Mouse (Mus musculus) neural tube, embryonic 11.5 days (tissue): Measurements from ENCODE around the gene Cd320. TPM values are rescaled to one million over a fixed set of nuclear protein-coding genes. Genes with fewer than 3 reads are reported as not detected.
A peak's percentile ranks its signal among the peaks of the same experiment; 100 is the strongest.
"Not testable (repeated sequence)": the region's sequence is repeated elsewhere in the genome, so short reads cannot be mapped to it uniquely, and the experiment has no call there.

Experiments used
- ATAC-seq: fragments of 200-750 bp; cut with Nextera tagmentation; 2 replicates; pipeline ENCODE4 v1.8.0; 2017; ENCODE audit warnings: moderate number of reproducible peaks, mild to moderate bottlenecking, moderate TSS enrichment, moderate library complexity; ENCODE audit not compliant: insufficient read depth, low FRiP score, low TSS enrichment
- DNase-seq: peaks from one replicate; pipeline ENCODE4 v3.0.0-alpha.2; 2015; ENCODE audit warnings: low spot score
- H3K27ac ChIP-seq: fragments of 300-500 bp; sonication (generic); 2 replicates; pipeline ENCODE4 v1.5.1; 2014; ENCODE audit warnings: low read depth, mild to moderate bottlenecking, low read length
- H3K27me3 ChIP-seq: fragments of 300-500 bp; sonication (generic); 2 replicates; pipeline ENCODE4 v1.6.1; 2014; ENCODE audit warnings: mild to moderate bottlenecking, low read length, mixed read lengths; ENCODE audit not compliant: control insufficient read depth, insufficient read depth
- H3K36me3 ChIP-seq: fragments of 300-500 bp; sonication (generic); 2 replicates; pipeline ENCODE4 v1.6.1; 2014; ENCODE audit warnings: mild to moderate bottlenecking, low read length, moderate library complexity, mixed read lengths; ENCODE audit not compliant: control insufficient read depth, insufficient read depth
- H3K4me1 ChIP-seq: fragments of 300-500 bp; sonication (generic); 2 replicates; pipeline ENCODE4 v1.6.1; 2014; ENCODE audit warnings: low read length, mixed read lengths; ENCODE audit not compliant: control insufficient read depth, insufficient read depth
- H3K4me2 ChIP-seq: fragments of 300-500 bp; sonication (generic); 2 replicates; pipeline ENCODE4 v1.6.1; 2014; ENCODE audit warnings: low read depth, mild to moderate bottlenecking, moderate library complexity
- H3K4me3 ChIP-seq: fragments of 300-500 bp; sonication (generic); 2 replicates; pipeline ENCODE4 v1.5.1; 2014; ENCODE audit warnings: low read depth, low read length
- H3K9ac ChIP-seq: fragments of 300-500 bp; sonication (generic); 2 replicates; pipeline ENCODE4 v1.6.1; 2014; ENCODE audit warnings: mild to moderate bottlenecking, low read length
- H3K9me3 ChIP-seq: fragments of 300-500 bp; sonication (generic); 2 replicates; pipeline ENCODE4 v1.6.1; 2016; ENCODE audit warnings: low read length; ENCODE audit not compliant: control insufficient read depth
- WGBS: fragments of 180-500 bp; shearing (Covaris S2); extraction: QIAGEN DNeasy Blood & Tissue Kit; methylation state at CpG from one replicate; pipeline ENCODE4 v1.1.7; 2014; 5-methylcytosine and 5-hydroxymethylcytosine counted together
- polyA plus RNA-seq: library from polyadenylated mRNA; unstranded; fragments of >200 nt; fragmentation: Nextera tagmentation; extraction: Ambion mirVana; gene quantifications from 2 replicates; pipeline ENCODE4 v1.2.1, GENCODE M21; 2014

The Cd320 gene
- polyA plus RNA-seq, 1 experiment from 2014 or later: 79.1 TPM

GRCm38 (mm10) chr17:33822436-33822959, 20.4 kb upstream of the Cd320 start:
- H3K27ac ChIP-seq: no peak overlapping the region
- DNase-seq (no peak), ATAC-seq (no peak)
- peaks cover 19% of the 10 kb centered on the region for H3K4me1 ChIP-seq
- no peaks in the 10 kb centered on the region for H3K27me3 ChIP-seq
- H3K4me3 ChIP-seq: no peak overlapping the region
- H3K9me3 ChIP-seq: no peaks in the 10 kb centered on the region
- H3K36me3 ChIP-seq: peaks cover 9% of the 10 kb centered on the region
- 80% methylated on average over 1 of the region's 1 CpGs for WGBS
- H3K9ac ChIP-seq: no peak overlapping the region
- H3K4me2 ChIP-seq: no peak overlapping the region

DNA sequence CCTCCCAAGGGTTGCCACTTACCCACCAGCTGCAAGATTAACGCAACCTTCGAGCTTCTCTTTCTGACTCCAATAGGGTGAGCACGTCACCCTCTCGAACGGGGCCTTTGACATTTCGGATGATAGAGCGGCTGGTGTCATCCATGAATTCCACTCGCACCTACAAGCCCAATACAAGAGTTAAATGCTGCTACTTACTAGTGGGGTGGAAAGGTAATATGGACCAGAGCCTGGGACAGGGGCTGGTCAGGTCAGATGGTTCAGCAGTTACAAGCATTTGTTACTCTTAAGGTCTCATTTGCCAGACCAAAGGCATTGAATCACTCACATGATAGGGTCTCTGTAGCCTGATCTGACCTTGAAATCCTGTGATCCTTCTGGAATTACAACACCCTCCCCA, 19.7 kb upstream of the Cd320 start:
- 79% methylated on average over 8 of the region's 8 CpGs for WGBS
- DNase-seq: not testable (repeated sequence)

GRCm38 (mm10) chr17:33824084-33824996, 18.6 kb upstream of the Cd320 start, which contains the start of the genes Rps28 and Ndufa7:
Gene Rps28, minus strand, starts transcription at chr17:33824562.
Gene Ndufa7, plus strand, starts transcription at chr17:33824572.
- Histone ChIP-seq H3K36me3 (peaks cover 9% of the 10 kb centered on the region), H3K4me1 (peaks cover 10% of the 10 kb centered on the region; the same call in 1 of the 2 replicates), H3K9ac (peak within 1 kb of the TSS; percentile 82), H3K4me2 (peak within 1 kb of the TSS; percentile 85), H3K27ac (0 out of 2 replicates have a peak within 1 kb of the TSS, but pooled peaks have one; percentile 36), H3K4me3 (peak within 1 kb of the TSS; percentile 78), H3K27me3 (no peaks in the 10 kb centered on the region), H3K9me3 (no peaks in the 10 kb centered on the region)
- WGBS: under 1% methylated on average over 51 of the region's 51 CpGs
- ATAC-seq: peak; percentile 92
- peak; percentile 98 for DNase-seq

More for the DNA sequence above, 19.7 kb upstream of the Cd320 start:
- not testable (repeated sequence) for H3K27ac ChIP-seq, ATAC-seq, H3K9me3 ChIP-seq, H3K27me3 ChIP-seq, H3K36me3 ChIP-seq
- H3K4me1 ChIP-seq: peaks cover 14% of the 10 kb centered on the region
- peak overlapping the region; percentile 78 for H3K4me3 ChIP-seq
- peak overlapping the region; percentile 85 for H3K4me2 ChIP-seq
- H3K9ac ChIP-seq: peak overlapping the region; percentile 82

- Histone ChIP-seq H3K36me3 (peaks cover 10% of the 10 kb centered on the region), H3K9ac (peak overlapping the region; percentile 75), H3K4me3 (peak overlapping the region; percentile 78), H3K4me2 (peak overlapping the region; percentile 61), H3K4me1 (peaks cover 10% of the 10 kb centered on the region; the same call in 1 of the 2 replicates)
- DNase-seq, H3K27me3 ChIP-seq, H3K9me3 ChIP-seq, H3K27ac ChIP-seq, ATAC-seq: not testable (repeated sequence)
- 10% methylated on average over 6 of the region's 6 CpGs for WGBS
Measured at GRCm38 (mm10) chr17:33824997-33825330, 17.9 kb upstream of the Cd320 start.

DNA sequence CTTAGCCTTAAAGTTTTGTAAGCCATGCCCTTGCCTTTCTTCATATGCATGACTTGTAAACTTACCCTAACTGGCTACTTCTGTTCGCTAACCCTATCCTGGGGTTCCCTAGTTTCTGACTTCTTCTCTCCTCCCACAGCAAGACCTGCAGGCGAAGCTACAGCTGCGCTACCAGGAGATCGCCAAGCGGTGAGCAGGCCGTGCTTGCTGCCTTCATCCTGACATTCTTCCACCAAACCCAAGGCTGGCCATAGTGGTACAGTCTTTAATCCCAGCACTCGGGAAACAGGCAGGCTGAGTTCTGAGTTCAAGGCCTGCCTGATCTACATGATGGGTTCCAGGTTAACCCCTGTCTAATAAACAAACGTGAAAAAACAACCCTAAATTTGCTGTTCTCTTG, 17.4 kb upstream of the Cd320 start:
- 87% methylated on average over 8 of the region's 8 CpGs for WGBS
- Histone ChIP-seq H3K9ac (no peak overlapping the region; the same call in 1 of the 2 replicates), H3K4me3 (peak overlapping the region; percentile 78), H3K36me3 (peaks cover 13% of the 10 kb centered on the region), H3K4me1 (peaks cover 10% of the 10 kb centered on the region; the same call in 1 of the 2 replicates), H3K9me3 (no peaks in the 10 kb centered on the region), H3K27me3 (no peaks in the 10 kb centered on the region), H3K4me2 (peak overlapping the region; percentile 61), H3K27ac (no peak overlapping the region)
- DNase-seq: no peak
- ATAC-seq: no peak

DNA sequence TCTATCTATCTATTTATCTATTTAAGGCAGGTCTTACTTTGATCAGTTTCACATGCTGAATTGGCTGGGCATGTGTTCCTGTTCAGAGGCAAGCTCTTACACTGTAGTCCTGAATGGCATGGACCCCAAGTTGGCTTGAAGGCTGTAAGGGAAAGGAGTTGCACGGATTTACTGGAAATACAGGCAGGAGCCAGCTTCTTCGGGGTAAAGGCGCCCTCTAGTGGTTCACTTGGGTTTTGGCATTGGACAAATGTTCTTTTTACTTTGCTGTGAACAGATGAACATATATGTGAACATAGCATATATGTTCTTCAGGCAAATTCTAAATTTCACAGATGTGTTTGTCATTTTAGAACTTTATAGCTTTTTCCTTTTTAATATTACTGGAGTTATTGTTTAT, 16.0 kb upstream of the Cd320 start:
- Histone ChIP-seq H3K27me3 (no peaks in the 10 kb centered on the region), H3K9ac (no peak overlapping the region), H3K36me3 (peaks cover 10% of the 10 kb centered on the region), H3K9me3 (no peaks in the 10 kb centered on the region), H3K4me1 (peaks cover 10% of the 10 kb centered on the region; the same call in 1 of the 2 replicates), H3K4me3 (no peak overlapping the region), H3K4me2 (no peak overlapping the region), H3K27ac (no peak overlapping the region)
- ATAC-seq (peak; percentile 31; the same call in 1 of the 2 replicates), DNase-seq (peak; percentile 68)
- WGBS: 2% methylated on average over 3 of the region's 3 CpGs

- no peak for ATAC-seq
- DNase-seq: no peak
- no peaks in the 10 kb centered on the region for H3K27me3 ChIP-seq
- 80% methylated on average over 2 of the region's 2 CpGs for WGBS
- H3K9me3 ChIP-seq: no peaks in the 10 kb centered on the region
- H3K4me2 ChIP-seq: no peak overlapping the region
- no peak overlapping the region for H3K27ac ChIP-seq
- no peak overlapping the region for H3K9ac ChIP-seq
- H3K36me3 ChIP-seq: peaks cover 13% of the 10 kb centered on the region
- peaks cover 3% of the 10 kb centered on the region; the same call in 1 of the 2 replicates for H3K4me1 ChIP-seq
- no peak overlapping the region for H3K4me3 ChIP-seq
Measured at GRCm38 (mm10) chr17:33828892-33829291, 14.0 kb upstream of the Cd320 start.

GRCm38 (mm10) chr17:33829561-33829960, 13.3 kb upstream of the Cd320 start:
- H3K9ac ChIP-seq: no peak overlapping the region
- no peaks in the 10 kb centered on the region for H3K9me3 ChIP-seq
- no peak overlapping the region for H3K4me3 ChIP-seq
- WGBS: 93% methylated on average over 10 of the region's 10 CpGs
- H3K27me3 ChIP-seq: no peaks in the 10 kb centered on the region
- no peak overlapping the region for H3K27ac ChIP-seq
- no peak for ATAC-seq
- peaks cover 3% of the 10 kb centered on the region; the same call in 1 of the 2 replicates for H3K4me1 ChIP-seq
- no peak overlapping the region for H3K4me2 ChIP-seq
- no peak for DNase-seq
- peaks cover 13% of the 10 kb centered on the region for H3K36me3 ChIP-seq
